Mouse (Mus musculus) gastrocnemius, postnatal 25 days (tissue): ENCODE measurements around the gene Elovl3. TPM values are rescaled to one million over a fixed set of nuclear protein-coding genes. Genes with fewer than 3 reads are reported as not detected.
"Not testable (repeated sequence)": the region's sequence is repeated elsewhere in the genome, so short reads cannot be mapped to it uniquely, and the experiment has no call there.

Source experiments
- DNase-seq: peaks from one replicate; pipeline ENCODE4 v3.0.0; 2022
- long read RNA-seq, 2 experiments: library from polyadenylated mRNA; stranded (forward); transcript quantifications; one replicate each; pipeline ENCODE4 v2.0.0; 2021
- total RNA-seq, 2 experiments: library from RNA; stranded (reverse); gene quantifications; 1 replicate in 1 of 2; 2 replicates in 1 of 2; pipeline ENCODE4 v1.2.3; 2021

The Elovl3 gene
- not detected for total RNA-seq
- long read RNA-seq, experiment 1 = 0 reads
- long read RNA-seq, experiment 2 = 0 reads

DNA sequence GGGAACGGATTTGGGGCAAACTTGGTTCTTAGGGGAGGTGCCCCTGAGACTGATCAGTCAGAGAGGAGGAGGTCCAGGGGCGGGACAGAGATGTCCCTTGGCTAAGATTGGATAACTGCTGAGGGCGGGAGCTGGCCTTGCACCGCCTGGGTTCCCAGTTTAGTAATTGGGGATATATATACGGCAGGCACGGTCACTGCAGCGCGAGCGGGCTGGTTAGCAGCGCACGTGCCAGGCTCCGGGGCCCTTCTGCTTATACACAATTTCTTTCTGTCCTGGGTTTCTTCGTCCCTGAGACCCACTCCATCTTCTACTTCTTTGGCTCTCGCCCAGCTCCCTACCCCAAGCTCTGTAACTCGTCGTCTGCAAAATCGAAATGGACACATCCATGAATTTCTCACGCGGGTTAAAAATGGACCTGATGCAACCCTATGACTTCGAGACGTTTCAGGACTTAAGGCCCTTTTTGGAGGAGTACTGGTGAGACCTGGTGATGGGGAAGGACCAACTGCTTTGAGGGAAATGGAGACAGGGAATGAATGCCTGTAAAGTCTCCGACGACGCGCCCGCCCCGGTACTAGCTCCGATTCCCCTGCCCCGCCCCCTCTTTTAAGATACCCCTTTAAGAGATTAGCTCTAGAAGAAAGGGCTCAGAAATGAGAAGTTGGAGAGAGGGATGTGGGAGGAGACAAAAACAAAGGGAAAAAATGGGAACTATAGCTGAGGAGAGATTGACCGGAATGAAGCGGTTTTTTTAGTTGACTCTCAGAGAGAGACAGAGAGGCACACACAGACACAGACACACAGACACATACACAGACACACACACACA, at the start of gene Elovl3:
Gene Elovl3, plus strand, starts transcription at position 204 of the 832 bp plus-strand sequence.
- DNase-seq = peak; percentile 37

DNA sequence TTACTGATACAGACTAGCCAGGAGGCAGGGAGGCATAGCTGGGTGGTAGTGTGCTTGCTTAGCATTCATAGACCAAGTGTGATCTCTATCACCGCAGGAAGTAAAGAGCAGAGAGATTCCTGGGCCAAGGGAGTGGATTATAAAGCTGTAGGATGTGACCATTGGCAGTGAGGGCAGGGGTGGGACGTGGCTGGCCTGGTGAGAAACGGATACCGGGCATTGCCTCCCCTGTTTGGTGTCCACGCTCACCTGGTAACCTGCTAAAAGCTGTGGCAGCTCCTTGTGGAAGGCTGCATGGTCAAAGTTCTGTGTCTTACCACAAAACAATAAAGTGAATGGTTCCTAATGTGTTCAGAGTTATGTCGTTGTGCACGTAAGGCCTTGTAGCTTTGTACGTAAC, 46.5 kb upstream of the Elovl3 start:
- no peak for DNase-seq

DNA sequence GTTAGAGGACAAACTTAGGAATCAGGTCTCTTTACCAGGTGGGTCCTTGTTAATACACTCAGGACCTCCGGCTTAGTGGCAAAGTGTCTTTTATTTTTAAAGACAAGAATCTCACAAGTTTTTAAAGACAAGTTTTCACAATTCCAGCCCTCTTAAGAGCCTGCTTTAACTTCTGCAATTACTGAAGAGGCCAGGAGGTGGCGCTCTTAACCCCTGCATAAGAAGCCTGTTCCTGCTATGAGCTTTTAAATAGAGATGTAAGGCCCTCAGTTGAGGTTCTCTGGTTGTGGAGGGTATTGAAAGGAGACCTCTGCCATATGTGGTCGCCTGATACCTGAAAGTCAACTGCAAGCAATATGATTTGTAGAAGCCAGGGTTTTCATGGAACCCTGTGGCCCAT, 45.4 kb upstream of the Elovl3 start:
- DNase-seq = no peak

DNA sequence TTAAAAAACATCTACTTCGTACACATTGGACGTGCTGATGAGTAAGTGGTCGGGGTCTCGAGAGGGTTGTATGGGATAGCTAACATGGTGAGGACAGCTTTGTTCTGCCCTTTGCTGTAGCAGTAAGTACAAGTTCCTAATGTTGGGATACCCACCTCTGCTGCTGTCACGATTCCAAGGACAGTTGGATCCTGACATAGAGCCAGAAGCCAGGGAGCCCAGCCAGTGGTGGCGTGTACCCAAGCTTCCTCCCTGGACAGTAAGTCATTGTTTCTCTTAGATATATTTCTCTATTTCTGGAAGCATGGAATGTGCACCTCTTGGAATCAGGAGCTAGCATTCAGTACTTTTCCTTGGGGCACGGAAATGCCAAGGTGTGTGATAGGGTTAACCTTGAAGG, 43.8 kb upstream of the Elovl3 start:
- no peak for DNase-seq

DNA sequence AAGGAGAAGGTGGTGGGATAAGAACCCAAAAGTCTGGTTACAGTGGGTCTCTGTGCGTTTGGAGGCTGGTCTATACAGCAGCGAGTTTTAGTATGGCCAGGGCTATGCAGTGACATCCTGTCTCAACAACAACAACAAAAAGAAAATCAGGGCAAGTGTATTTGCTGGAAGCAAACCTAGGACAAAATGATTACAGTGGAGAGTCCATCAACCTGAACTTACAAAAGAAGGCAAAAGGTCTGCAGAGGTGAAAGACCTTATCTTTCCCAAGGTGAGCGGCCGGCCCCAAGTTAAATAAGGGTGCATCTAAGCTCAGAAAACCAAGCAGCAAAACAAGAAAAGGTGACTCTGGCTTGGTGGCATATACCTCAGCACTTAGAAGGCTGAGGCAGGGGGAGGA, 40.1 kb upstream of the Elovl3 start:
- no peak for DNase-seq

DNA sequence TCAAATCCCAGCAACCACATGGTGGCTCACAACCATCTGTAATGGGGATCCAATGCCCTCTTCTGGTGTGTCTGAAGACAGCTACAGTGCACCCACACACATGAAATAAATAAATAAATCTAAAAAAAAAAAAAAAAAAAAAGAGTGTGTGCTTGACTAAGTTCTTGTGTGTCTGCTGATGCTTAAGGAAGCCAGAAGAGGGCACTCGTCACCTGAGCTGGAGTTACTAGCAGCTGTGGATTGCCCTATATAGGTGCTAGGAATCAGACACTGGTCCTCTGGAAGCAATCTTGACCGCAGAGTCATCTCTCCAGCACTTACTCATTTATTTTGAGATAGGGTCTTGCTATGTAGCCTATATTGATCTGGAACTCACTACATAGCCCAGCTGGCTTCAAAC, 37.6 kb upstream of the Elovl3 start:
- DNase-seq = no peak

DNA sequence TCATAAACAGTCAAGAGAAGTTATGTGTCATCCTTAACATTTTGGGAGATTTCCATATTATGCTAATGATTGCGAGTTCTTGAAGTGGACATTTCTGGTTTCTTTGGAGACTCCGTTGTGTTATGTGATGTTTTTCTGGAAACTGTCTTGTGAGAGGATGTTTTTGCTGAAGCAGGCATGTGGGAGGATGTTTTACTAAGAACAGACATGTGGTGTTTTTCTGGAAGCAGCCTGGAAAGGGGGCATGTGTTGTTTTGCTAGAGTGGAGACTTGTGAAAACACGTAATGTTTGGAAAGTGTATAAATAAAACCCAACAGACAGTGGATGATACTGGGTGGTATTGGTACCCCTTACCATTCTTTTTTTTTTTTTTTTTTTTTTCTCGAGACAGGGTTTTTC, 36.4 kb upstream of the Elovl3 start:
- no peak for DNase-seq

DNA sequence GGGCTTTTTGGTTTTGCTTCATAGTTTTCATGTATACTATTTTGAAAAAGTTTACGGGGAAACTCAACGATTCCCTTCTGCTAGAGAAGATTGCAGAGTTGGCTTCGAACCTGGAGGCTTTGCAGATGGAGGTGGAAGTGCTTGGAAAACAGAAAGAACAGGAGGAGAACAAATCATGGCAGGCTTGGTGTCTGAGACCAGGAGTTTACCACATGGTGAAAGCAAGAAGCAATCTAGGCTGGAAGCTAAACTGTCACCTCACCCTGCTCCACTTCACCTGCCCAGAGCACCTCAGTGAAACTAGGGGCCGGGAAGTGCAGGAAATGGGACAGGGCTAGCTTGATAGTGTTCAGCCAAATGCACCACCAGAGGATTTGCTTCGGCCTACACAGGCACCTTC, 35.3 kb upstream of the Elovl3 start:
- DNase-seq = no peak

DNA sequence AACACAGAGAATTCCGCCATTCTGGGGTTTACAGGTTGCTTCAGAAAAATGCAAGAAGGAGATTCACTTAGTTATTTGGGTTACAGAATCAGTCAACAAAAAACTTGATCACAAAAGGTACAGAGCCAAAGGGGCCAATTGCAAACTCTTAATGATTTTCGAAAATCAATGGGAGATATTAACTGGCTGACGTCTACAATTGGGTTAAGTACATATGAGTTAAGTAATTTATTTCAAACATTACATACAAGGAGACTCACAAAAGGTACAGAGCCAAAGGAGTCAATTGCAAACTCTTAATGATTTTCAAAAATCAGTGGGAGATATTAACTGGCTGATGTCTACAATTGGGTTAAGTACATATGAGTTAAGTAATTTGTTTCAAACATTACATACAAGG, 32.1 kb upstream of the Elovl3 start:
- no peak for DNase-seq

DNA sequence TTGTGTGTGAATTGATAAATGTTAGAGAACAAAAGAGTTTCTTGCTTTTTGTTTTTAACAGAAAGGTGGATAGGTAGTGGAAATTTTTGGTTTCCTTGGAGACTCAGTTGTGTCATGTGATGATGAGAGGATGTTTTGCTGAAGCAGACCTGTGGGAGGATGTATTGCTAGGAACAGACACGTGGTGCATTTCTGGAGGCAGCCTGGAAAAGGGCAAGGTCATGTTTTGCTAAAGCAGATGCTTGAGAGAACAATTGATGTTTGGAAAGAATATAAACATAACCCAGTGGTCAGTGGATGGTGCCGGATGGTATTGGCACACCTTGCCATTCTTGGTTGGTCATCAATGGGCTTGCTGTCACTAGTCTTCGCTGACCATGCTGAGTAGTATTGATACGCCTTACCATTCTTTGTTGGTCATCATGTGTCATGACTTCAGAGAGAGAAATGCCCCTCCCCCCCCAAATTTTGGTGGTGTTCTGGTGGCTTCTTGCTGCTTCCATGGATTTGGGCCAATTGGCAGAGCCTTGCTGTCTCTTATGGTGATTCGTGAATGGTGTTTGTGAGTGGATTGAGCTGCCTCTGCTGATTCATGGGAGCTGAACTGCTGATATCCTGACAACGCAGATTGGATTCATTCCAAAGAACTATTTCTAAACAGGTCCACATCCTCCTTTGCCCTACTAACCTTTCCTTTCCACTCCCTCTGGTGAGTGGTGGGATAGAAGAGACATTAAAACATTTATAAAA, 28.1 kb upstream of the Elovl3 start:
- no peak for DNase-seq

DNA sequence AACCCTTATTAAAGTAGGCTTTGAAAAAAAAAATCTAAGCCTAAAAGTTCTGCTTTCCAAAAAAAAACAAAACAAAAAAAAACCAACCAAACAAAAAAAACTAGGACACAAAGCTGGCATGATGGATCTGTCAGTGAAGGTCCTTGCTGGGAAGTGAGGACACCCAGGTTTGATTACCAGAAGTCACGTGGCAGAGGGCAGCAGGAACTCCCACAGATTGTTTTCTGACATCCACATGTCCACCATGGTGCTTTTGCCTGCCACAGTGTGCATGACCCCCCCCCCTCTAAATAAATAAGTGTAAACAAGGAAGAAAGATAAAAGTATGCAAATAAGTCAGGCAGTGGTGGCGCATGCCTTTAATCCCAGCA, 27.5 kb upstream of the Elovl3 start:
- DNase-seq = no peak

DNA sequence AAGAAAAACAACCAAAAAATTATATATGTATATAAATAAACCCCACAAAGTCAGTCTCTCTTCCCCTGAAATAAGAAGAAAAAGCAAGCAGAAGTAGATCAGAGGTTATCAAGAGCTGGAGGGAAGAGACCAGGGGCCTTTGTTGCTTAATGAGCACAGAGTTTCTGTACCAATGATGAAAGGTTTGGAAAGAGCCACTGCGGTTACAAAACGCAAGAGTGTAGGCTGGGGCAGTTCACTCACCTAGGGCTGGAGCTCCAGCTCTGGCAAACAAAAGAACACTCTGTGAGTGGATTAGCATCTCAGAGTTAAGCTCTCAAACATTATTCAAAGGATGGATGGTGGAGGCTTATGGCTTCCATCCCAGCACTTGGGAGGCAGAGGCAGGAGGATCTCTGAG, 21.5 kb upstream of the Elovl3 start:
- no peak for DNase-seq

DNA sequence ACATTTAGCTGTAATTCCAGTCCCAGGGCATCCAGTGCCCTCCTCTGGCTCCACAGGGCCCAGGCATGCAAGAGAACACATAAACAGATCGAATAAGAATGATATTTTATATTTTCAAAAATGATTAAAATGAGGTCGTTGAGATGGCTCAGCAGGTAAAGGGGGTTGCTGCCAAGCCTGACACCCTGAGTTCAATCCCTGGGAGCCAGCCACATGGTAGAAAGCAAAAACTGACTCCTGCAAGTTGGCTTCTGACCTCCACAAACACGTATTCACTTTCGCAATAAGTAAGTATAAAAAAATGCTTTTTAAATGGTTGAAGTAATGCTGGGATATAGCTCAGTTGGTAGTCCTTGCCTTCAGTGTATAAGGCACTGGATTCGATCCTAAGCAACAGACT, 20.9 kb upstream of the Elovl3 start:
- DNase-seq = no peak

DNA sequence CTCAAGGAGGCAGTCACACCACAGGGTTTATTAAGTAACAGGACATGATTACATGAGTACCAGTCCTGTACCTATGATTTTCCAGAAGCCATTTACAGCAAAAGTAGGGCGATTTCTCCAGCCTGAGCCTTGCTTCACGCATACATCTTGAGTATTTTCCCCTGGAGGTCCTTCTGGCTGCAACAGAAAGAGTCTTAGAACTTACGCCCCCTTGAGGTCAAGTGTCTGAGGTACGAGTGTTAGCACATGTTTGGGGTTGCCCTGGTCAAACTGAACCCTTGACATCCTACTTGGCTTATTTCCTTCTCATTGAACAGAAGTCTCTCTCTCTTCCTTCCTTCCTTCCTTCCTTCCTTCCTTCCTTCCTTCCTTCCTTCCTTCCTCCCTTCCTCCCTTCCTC, 17.1 kb upstream of the Elovl3 start:
- no peak for DNase-seq

DNA sequence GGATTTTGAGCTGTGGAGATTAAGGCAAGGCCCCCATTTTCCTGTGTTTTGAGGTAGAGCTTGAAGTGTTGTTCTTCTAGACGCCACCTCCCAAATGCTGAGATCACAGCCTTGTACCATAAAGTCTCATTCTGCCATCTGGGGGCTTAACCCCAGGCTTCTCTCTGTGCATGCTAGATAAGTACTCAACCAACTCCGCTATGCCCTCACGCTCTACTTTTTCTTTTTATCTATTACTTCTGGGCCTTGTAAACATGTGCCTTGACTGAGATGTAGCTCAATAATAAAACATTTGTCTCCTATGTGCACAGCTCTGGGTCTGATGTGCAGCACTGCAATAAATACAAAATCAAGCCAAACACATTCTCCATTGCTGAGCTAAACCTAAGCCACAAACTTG, 12.2 kb upstream of the Elovl3 start:
- no peak for DNase-seq

DNA sequence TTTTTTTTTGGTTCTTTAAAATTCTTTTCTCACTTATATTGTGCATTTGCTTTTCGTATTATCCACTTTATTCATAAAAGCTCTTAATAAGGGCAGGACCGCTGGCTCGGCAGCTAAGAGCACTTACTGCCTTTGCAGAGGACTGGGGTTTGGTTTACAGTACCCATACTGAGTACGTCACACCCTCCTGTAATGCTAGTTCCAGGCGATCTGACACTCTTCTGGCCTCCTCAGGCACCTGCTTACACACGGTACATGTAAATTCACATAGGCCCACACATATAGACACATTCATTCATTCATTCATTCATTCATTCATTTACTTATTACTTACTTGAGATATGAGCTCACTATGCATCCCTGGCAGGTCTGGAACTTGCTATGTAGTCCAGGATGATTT, 10.8 kb upstream of the Elovl3 start:
- no peak for DNase-seq

DNA sequence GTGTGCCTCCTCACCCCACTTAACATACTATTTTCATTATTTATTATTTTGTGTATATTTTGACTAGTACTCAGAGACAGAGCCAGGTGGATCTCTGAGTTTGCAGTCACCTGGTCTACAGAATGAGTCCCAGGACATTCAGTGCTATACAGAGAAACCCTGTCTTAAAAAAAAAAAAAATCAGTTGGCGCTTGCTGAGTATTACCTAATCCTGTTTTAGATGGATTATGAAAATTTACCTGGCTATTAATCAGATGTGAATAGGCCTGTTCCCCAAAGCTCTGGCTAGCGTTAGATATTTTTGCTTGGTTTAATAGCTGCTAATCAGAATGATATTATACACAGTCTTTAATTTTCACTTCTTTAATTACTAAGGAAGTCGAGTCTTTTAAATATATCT, 7.8 kb upstream of the Elovl3 start:
- no peak for DNase-seq

DNA sequence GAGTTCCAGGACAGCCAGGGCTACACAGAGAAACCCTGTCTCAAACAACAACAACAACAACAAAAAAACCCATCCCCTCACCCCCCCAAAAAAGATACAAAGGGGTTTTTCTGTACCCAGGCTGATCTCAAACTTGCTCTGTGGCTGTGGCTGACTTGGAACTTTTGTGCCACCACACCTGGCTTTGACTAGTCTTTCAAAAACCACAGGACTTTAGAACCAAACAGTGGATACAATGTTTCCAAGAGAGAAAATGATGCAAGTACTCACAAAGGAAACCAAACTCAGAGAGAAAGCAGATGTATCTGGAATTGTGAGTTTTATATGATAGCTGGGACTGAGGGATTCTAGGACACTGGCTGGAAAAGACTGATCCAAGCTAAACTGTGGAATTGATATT, 7.0 kb upstream of the Elovl3 start:
- DNase-seq = no peak

DNA sequence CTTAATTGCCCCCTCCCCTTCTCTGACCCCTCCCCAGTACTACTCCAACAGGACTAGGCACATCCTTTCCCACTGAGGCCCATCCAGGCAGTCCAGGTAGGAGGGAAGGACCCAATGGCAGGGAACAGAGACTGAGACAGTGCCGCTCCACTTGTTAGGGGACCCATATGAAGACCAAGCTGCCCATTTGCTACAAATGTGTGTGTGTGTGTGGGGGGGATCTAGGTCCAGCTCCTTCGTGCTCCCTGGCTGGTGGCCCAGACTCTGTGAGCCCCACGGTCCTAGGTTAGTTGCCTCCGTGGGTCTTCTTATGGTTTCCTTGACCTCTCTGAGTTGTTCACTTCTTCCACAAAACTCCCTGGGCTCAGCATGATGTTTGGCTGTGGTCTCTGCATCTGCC, 5.4 kb upstream of the Elovl3 start:
- DNase-seq = no peak

DNA sequence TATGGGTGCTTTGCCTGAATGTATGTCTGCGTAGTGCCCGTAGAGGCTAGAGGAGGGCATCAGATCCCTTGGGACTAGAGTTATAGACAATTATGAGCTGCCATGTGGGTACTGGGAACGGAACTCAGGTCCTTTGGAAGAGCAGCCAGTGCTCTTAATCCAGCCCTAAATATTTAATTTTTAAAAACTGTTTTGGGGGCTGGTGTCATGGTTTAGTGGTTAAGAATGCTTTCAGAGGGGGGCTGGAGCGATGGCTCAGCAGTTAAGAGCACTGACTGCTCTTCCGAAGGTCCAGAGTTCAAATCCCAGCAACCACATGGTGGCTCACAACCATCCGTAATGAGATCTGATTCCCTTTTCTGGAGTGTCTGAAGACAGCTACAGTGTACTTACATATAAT, 2.0 kb upstream of the Elovl3 start:
- not testable (repeated sequence) for DNase-seq

DNA sequence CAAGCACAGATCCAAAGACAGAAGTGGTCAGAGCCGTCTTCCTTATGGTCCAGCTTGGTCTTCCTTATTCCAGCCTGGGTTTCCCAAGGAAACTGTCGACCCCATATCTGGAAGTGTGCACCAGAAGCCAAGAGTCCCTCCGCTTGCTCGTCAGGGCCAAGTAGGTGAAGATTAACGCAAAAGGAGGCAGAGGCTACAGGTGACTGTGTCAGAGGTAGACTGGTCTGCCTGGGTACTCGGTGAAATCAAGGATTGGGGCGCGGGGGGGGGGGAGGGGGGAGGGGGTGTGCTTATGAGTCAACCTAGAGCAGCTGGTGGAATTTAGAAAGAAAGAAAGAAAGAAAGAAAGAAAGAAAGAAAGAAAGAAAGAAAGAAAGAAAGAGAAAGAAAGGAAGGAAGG, 414 bp upstream of the Elovl3 start:
- no peak for DNase-seq

DNA sequence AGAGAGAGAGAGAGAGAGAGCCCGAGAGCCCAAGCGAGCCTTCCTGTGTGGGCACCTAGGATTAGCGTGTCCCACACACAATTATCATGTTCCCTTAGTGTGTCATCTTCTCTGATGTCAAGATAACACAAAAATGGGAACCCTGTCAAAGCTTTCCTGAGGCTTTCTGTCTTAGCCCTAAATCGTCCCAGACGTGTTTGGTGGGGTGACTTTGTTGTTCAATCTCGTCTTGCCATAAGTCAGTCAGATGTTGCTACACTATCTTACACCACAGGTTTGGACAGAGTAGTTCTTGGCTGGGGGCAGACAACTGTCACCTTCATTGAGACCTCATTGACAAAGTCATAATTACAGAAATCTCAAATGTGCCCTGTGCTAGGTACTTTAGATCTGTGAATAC, 880 bp downstream of the Elovl3 start:
- DNase-seq = no peak

DNA sequence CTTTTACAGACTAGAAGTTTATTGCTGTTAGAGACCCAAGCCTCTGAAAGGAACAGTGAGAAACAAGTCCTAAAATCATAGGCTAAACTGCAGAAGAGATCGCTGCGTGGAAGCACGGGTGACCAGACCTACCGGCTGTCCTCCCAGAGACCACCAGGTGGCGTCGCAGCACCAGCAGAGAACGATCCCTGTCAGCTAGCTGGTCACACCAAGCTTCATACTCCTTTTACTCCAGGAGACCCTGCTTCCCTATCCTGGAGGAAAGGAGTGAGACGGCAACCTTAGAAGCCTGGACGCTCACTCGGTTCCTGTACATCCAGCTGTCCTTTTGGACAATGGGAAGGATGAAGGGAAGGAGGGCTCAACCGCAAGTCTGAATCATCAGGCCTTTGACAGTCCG, 3.6 kb downstream of the Elovl3 start:
- peak; percentile 79 for DNase-seq
